ENCODE assay signal across 22 mouse cellular contexts in genomic region chr12:74024912-74025311, GRCm38 (mm10). TPM values are rescaled to one million over a fixed set of nuclear protein-coding genes. Genes with fewer than 3 reads are reported as not detected.
DNase-seq lines count a peak whose midpoint lies in the region; ATAC-seq and TF ChIP-seq lines count a peak whose summit lies in the region.
"Had no signal": no experiment of that assay in that cellular context is flagged by ENCODE, and none has a peak within 500 bp of the region (broad histone marks: within the 10 kb centered on the region; RNA-seq: fewer than 3 reads in every experiment).

No protein-coding gene starts in this region.

- H3K4me1 ChIP-seq in intestine, postnatal 0 days (replicated peaks; ENCODE audit: control insufficient read depth, insufficient read depth, low read length) = no peaks in the 10 kb centered on the region
- H3K4me1 ChIP-seq in intestine, embryonic 15.5 days (replicated peaks) = no peaks in the 10 kb centered on the region
- no peaks in the 10 kb centered on the region for H3K4me1 ChIP-seq in limb, embryonic 11.5 days (ENCODE audit: control insufficient read depth, insufficient read depth, low read length)
- no peaks in the 10 kb centered on the region for H3K4me1 ChIP-seq in limb, embryonic 10.5 days
- H3K4me1 ChIP-seq: embryonic facial prominence, embryonic 10.5 days; heart, embryonic 15.5 days had no signal

- H3K4me2 ChIP-seq in intestine, postnatal 0 days (replicated peaks; ENCODE audit: low read depth) = no peak overlapping the region
- no peak overlapping the region for H3K4me2 ChIP-seq in intestine, embryonic 15.5 days (replicated peaks)
- H3K4me2 ChIP-seq in limb, embryonic 11.5 days (ENCODE audit: low read depth, severe bottlenecking) = no peak overlapping the region
- H3K4me2 ChIP-seq: heart, embryonic 11.5 days; heart, embryonic 15.5 days; hindbrain, embryonic 14.5 days had no signal

- DNase-seq in limb, embryonic 11.5 days (ENCODE audit: low spot score) = peak; percentile 13
- no peak for DNase-seq in limb, embryonic 10.5 days (ENCODE audit: low spot score)
- no peak for DNase-seq in Patski (ENCODE audit: low read depth, low spot score)
- DNase-seq in adrenal gland, postnatal 4 days (ENCODE audit: low spot score in 2 of 2) = no peak
- DNase-seq: adrenal gland, postnatal 14 days; cerebellum, adult 18-20 months; cerebellum, adult 9-11 months; gastrocnemius, postnatal 36 days; heart, adult 18-20 months; heart, postnatal 14 days had no signal

- H3K9me3 ChIP-seq in intestine, postnatal 0 days (ENCODE audit: control insufficient read depth) = no peaks in the 10 kb centered on the region
- H3K9me3 ChIP-seq in intestine, embryonic 15.5 days = no peaks in the 10 kb centered on the region
- H3K9me3 ChIP-seq in limb, embryonic 11.5 days (ENCODE audit: control insufficient read depth, low read length) = no peaks in the 10 kb centered on the region
- no peaks in the 10 kb centered on the region for H3K9me3 ChIP-seq in limb, embryonic 10.5 days (replicated peaks)
- H3K9me3 ChIP-seq: embryonic facial prominence, embryonic 10.5 days; heart, embryonic 15.5 days had no signal

- peak; percentile 32 for TF ChIP-seq CTCF in intestine, postnatal 0 days (IDR thresholded peaks at IDR 0.05; ENCODE audit: low read depth)
- TF ChIP-seq CTCF in Patski (IDR thresholded peaks at IDR 0.05) = peak; percentile 8

- no peaks in the 10 kb centered on the region for H3K36me3 ChIP-seq in intestine, postnatal 0 days (ENCODE audit: control insufficient read depth, insufficient read depth)
- H3K36me3 ChIP-seq in intestine, embryonic 15.5 days = no peaks in the 10 kb centered on the region
- H3K36me3 ChIP-seq in limb, embryonic 11.5 days (ENCODE audit: control insufficient read depth, insufficient read depth, low read length) = no peaks in the 10 kb centered on the region
- H3K36me3 ChIP-seq in limb, embryonic 10.5 days = no peaks in the 10 kb centered on the region
- H3K36me3 ChIP-seq: embryonic facial prominence, embryonic 10.5 days; heart, embryonic 15.5 days had no signal

- WGBS in intestine, postnatal 0 days = 82% methylated on average over 2 of the region's 2 CpGs
- 81% methylated on average over 2 of the region's 2 CpGs for WGBS in intestine, embryonic 15.5 days
- WGBS in limb, embryonic 11.5 days = 89% methylated on average over 2 of the region's 2 CpGs
- WGBS in limb, embryonic 10.5 days = 82% methylated on average over 2 of the region's 2 CpGs

- CTCF ChIA-PET in Patski (lab: Charles Lee) = interaction anchor here (0.8 kb wide), 1 partner anchor 15 kb away, joined by 3 read pairs; no protein-coding TSS in a partner anchor

- ATAC-seq in intestine, postnatal 0 days = no peak
- ATAC-seq in intestine, embryonic 15.5 days = no peak
- ATAC-seq in limb, embryonic 11.5 days (ENCODE audit: insufficient number of reproducible peaks, low FRiP score, low TSS enrichment, low read depth) = no peak
- no peak for ATAC-seq in Patski
- no peak for ATAC-seq in inflammation-experienced regulatory T-cells, adult 6 months
- ATAC-seq: activated CD4-positive, CD25-positive, alpha-beta regulatory T cell, adult 4 months; forebrain, embryonic 14.5 days had no signal

- H3K27me3 ChIP-seq in intestine, postnatal 0 days (replicated peaks; ENCODE audit: control insufficient read depth, insufficient read depth, low read length) = no peaks in the 10 kb centered on the region
- H3K27me3 ChIP-seq in intestine, embryonic 15.5 days (replicated peaks) = no peaks in the 10 kb centered on the region
- no peaks in the 10 kb centered on the region for H3K27me3 ChIP-seq in limb, embryonic 11.5 days (ENCODE audit: control insufficient read depth, insufficient read depth, low read length)
- H3K27me3 ChIP-seq in limb, embryonic 10.5 days (ENCODE audit: low read depth, poor library complexity, severe bottlenecking) = no peaks in the 10 kb centered on the region
- H3K27me3 ChIP-seq in Patski = peaks cover 21% of the 10 kb centered on the region
- H3K27me3 ChIP-seq: heart, embryonic 15.5 days had no signal

- in situ Hi-C loops in Patski (cut with MboI; ENCODE audit: low pct_unique_long_range_greater_than_20kb) = no loop called here

- no peak overlapping the region for H3K9ac ChIP-seq in intestine, postnatal 0 days (ENCODE audit: low read depth, low read length)
- H3K9ac ChIP-seq in intestine, embryonic 15.5 days = no peak overlapping the region
- no peak overlapping the region for H3K9ac ChIP-seq in limb, embryonic 11.5 days (ENCODE audit: low read length)
- H3K9ac ChIP-seq: heart, embryonic 15.5 days; hindbrain, embryonic 14.5 days had no signal

- POLR2A ChIA-PET in Patski (lab: Charles Lee) = no interaction called here

- no peak overlapping the region for H3K27ac ChIP-seq in intestine, postnatal 0 days (ENCODE audit: low read depth, low read length)
- H3K27ac ChIP-seq in intestine, embryonic 15.5 days = no peak overlapping the region
- H3K27ac ChIP-seq in limb, embryonic 11.5 days (replicated peaks; ENCODE audit: low read depth, low read length) = no peak overlapping the region
- no peak overlapping the region for H3K27ac ChIP-seq in limb, embryonic 10.5 days
- H3K27ac ChIP-seq: embryonic facial prominence, embryonic 10.5 days; heart, embryonic 15.5 days; hindbrain, embryonic 14.5 days had no signal

- no peak overlapping the region for H3K4me3 ChIP-seq in intestine, postnatal 0 days (ENCODE audit: low read depth, low read length)
- H3K4me3 ChIP-seq in intestine, embryonic 15.5 days (replicated peaks) = no peak overlapping the region
- no peak overlapping the region for H3K4me3 ChIP-seq in limb, embryonic 11.5 days (ENCODE audit: low read depth, low read length)
- H3K4me3 ChIP-seq in limb, embryonic 10.5 days = no peak overlapping the region
- H3K4me3 ChIP-seq: embryonic facial prominence, embryonic 10.5 days; heart, embryonic 15.5 days had no signal

RNA-seq across cellular contexts. Expression of gene Syt16, which starts 27.5 kb away (rescaled TPM):
- 1.1 and 1.2 TPM in 2 replicates for polyA plus RNA-seq in intestine, postnatal 0 days (2015; fragmentation: Nextera tagmentation; extraction: Ambion mirVana)
- polyA plus RNA-seq in intestine, embryonic 15.5 days (2015; fragmentation: Nextera tagmentation; extraction: Ambion mirVana) = 1.1 and 1.3 TPM in 2 replicates
- 2.4 and 3.0 TPM in 2 replicates for polyA plus RNA-seq in limb, embryonic 11.5 days (2014; fragmentation: Nextera tagmentation; extraction: Ambion mirVana)
- 0.40 and 1.7 TPM in 2 replicates for polyA plus RNA-seq in limb, embryonic 10.5 days (2016; fragmentation: Nextera tagmentation; extraction: Ambion mirVana)
- not detected for polyA plus RNA-seq in Patski (2021)
- polyA plus RNA-seq in inflammation-experienced regulatory T-cells, adult 6 months (2017; shearing (Covaris generic)) = not detected
- 1 to 10 TPM; 2.0 to 3.0 TPM for total RNA-seq in adrenal gland, postnatal 4 days (2021)
- total RNA-seq: gastrocnemius, adult 8-10 months; gastrocnemius, postnatal 36 days; heart, adult 18-20 months; heart, postnatal 14 days; hematopoietic stem cell, adult 5-6 weeks; MEL had no signal
- polyA plus RNA-seq: activated CD4-positive, CD25-positive, alpha-beta regulatory T cell, adult 4 months had no signal
